Mouse (Mus musculus): Measurements from ENCODE around the gene Gm21789. TPM values are rescaled to one million over a fixed set of nuclear protein-coding genes. Genes with fewer than 3 reads are reported as not detected.
"Not testable (repeated sequence)": the region's sequence is repeated elsewhere in the genome, so short reads cannot be mapped to it uniquely, and the experiment has no call there.

Gene Gm21789
- not detected in 2 replicates for polyA plus RNA-seq (2015; fragmentation: Nextera tagmentation; extraction: Ambion mirVana)

DNA sequence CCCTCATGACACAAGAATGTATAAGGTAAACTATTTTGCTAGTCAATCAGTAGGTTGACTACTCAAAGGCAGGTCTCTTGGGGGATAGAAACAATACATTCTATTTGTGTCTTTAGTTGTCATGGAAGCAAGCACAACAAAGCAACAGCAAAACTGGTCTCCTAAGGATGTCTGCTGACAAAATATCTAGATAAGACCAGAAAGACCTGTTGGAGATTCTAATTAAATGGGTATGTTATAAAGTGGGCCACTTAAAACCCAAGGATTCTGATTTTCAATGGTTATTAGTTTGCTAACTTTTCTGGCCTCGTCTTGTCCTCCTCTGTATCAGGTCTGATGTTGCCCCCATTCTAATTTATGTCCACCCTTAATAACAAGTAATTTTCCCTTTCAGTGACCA is at the start of gene Gm21789:
Gene Gm21789, plus strand, starts transcription at position 301 of the 400 bp plus-strand sequence.
- not testable (repeated sequence) for H3K36me3 ChIP-seq; H3K27me3 ChIP-seq; H3K4me2 ChIP-seq; ATAC-seq (ENCODE audit: low FRiP score, low read depth); H3K9me3 ChIP-seq; H3K9ac ChIP-seq; H3K27ac ChIP-seq (replicated peaks); H3K4me3 ChIP-seq; H3K4me1 ChIP-seq (replicated peaks)
- no CpG with 5 or more reads among the region's 1 CpGs for WGBS

DNA sequence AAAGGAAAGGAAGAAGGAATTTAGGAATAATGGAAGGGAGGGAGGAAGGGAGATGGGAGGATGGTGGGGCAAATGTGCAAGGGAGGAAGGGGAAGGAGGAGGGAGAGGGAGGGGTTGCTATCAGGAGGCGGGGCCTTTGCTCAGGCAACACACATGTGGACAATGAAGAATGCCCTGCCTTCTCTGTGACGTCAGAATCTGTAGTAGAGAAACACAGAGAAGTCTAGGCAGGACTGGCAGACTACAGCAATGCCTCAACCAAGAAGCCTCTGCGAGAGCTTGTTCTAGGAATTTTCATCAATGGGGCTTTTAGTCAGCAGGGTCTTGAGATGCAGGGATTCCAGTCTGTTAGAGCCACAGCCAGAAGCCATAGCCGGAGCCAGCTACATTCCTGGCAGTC is 47.2 kb upstream of the Gm21789 start, which contains the start of gene Btbd35f30:
Gene Btbd35f30, plus strand, starts transcription at position 301 of the 400 bp plus-strand sequence.
- H3K4me1 ChIP-seq (replicated peaks); H3K9me3 ChIP-seq; H3K27me3 ChIP-seq; H3K36me3 ChIP-seq; ATAC-seq (ENCODE audit: low FRiP score, low read depth); H3K4me3 ChIP-seq; H3K9ac ChIP-seq; H3K27ac ChIP-seq (replicated peaks); H3K4me2 ChIP-seq: not testable (repeated sequence)
- no CpG with 5 or more reads among the region's 4 CpGs for WGBS

DNA sequence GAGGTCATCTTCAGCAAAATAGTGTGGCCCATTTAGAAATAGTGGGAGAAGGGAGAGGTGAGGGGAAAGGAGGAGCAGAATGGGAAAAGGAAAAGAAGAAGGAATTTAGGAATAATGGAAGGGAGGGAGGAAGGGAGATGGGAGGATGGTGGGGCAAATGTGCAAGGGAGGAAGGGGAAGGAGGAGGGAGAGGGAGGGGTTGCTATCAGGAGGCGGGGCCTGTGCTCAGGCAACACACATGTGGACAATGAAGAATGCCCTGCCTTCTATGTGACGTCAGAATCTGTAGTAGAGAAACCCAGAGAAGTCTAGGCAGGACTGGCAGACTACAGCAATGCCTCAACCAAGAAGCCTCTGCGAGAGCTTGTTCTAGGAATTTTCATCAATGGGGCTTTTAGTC is 32.0 kb downstream of the Gm21789 start, which contains the start of gene Btbd35f5:
Gene Btbd35f5, plus strand, starts transcription at position 301 of the 400 bp plus-strand sequence.
- H3K9me3 ChIP-seq; H3K27me3 ChIP-seq; H3K4me3 ChIP-seq; H3K4me1 ChIP-seq (replicated peaks); H3K36me3 ChIP-seq; ATAC-seq (ENCODE audit: low FRiP score, low read depth); H3K9ac ChIP-seq; H3K4me2 ChIP-seq; H3K27ac ChIP-seq (replicated peaks): not testable (repeated sequence)
- no CpG with 5 or more reads among the region's 3 CpGs for WGBS

Other genes starting within 250 kb of the Gm21789 start
- not detected in 2 replicates for gene Btbd35f21, start 215.7 kb upstream of the Gm21789 start, polyA plus RNA-seq (2015; fragmentation: Nextera tagmentation; extraction: Ambion mirVana)
- gene Btbd35f30, start 47.1 kb upstream of the Gm21789 start, polyA plus RNA-seq (2015; fragmentation: Nextera tagmentation; extraction: Ambion mirVana) = not detected in 2 replicates
- gene Btbd35f5, start 32.1 kb downstream of the Gm21789 start, polyA plus RNA-seq (2015; fragmentation: Nextera tagmentation; extraction: Ambion mirVana) = not detected in 2 replicates